Mouse (Mus musculus): ENCODE results near the gene Sez6.

The Sez6 gene

GRCm38 (mm10) chr11:77930751-77931540 is at the start of gene Sez6:
Gene Sez6 (plus strand): TSS chr11:77930800.
- DNase-seq: peak; percentile 83

GRCm38 (mm10) chr11:77884524-77885245 is 45.9 kb upstream of the Sez6 start:
- DNase-seq: no peak

- no peak for DNase-seq
These were observed 45.4 kb upstream of the Sez6 start for GRCm38 (mm10) chr11:77885246-77885575.

GRCm38 (mm10) chr11:77887373-77887960 is 43.1 kb upstream of the Sez6 start:
- peak; percentile 53 for DNase-seq

DNA sequence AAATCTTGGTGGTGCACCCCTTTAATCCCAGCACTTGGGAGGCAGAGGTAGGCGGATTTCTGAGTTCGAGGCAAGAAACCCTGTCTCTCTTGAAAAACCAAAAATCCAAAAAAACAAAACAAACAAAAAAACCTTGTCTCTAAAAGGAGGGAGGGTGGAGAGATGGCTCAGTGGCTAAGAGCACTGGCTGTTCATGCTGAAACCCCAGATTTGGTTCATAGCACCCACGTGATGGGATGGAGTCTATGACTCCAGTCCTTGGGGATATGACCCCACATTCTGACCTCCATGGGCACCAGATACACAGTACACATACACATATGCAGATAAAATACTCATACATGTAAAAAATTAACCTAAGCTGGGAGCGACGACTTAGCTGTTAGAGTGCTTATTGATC is 41.8 kb upstream of the Sez6 start:
- DNase-seq: no peak

DNA sequence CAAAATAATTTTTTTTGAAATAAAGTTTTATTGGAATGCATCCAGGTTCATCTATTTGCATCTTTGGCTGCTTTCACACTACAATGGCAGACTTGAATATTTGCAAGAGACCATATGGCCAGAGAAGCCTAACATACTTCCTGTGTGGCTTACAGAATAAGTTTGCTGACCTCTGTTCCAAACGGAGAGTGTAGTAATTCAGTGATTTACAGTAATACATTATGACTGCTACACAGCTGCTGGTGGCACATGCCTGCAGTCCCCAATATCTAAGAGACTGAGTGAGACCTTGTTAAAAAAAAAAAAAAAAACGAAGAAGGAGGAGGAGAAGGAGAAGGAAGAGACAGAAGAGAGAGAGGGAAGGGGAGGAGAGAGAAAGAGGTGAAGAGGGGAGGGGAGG is 41.1 kb upstream of the Sez6 start:
- DNase-seq: no peak

GRCm38 (mm10) chr11:77890648-77891258 is 39.8 kb upstream of the Sez6 start:
- no peak for DNase-seq

GRCm38 (mm10) chr11:77892883-77893282 is 37.7 kb upstream of the Sez6 start:
- no peak for DNase-seq

- DNase-seq: no peak
These were observed 37.3 kb upstream of the Sez6 start for GRCm38 (mm10) chr11:77893283-77893682.

DNA sequence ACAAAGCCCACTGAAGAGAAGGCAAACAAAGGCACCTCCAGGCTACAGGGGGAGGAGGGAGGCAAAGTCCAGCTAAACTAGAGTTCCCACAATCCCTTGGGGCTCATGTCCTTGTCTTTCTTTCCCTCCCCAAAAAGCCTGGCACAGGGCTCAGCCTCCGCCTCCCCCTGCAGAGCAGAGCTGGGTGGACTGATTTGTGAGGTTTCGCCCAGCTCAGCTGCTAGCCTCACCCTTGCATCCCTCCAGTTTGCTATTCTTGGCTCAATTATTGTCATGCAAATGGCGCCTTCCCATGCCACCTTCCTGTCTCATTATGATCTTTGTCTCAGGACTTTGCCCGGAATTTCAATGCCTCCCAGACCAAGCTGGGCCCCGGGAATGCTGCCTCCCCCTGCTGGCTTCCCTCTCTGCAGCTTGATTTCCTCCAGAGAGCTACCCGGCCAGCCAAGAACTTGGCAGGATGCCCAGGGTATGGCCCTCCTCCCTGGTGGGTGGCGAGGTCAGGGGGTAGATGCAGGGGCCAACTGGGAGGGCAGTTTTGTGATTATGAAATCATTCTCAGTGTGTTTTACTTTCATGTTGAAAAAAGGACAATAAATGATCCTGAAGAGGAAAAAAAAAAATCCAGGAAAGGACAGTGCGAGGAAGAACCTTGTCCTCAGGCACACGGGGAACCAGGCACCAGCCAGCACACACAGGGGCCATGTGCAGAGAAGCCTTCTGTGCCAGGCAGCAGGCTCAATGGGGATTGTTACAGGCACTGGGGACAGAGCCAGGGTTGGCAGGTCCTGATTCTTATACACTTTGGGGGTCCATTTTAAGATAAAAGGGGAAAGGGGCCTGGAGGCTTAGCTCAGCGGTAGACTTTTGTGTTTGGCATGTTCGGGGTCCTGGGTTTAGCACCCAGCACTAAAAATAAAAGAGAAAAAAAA is 36.5 kb upstream of the Sez6 start, which contains the start of gene Pipox:
TSS of gene Pipox (minus strand) at position 310 of the 932 bp plus-strand sequence.
- DNase-seq: peak; percentile 81

- no peak for DNase-seq
These were observed 35.6 kb upstream of the Sez6 start for GRCm38 (mm10) chr11:77894967-77895366.

DNA sequence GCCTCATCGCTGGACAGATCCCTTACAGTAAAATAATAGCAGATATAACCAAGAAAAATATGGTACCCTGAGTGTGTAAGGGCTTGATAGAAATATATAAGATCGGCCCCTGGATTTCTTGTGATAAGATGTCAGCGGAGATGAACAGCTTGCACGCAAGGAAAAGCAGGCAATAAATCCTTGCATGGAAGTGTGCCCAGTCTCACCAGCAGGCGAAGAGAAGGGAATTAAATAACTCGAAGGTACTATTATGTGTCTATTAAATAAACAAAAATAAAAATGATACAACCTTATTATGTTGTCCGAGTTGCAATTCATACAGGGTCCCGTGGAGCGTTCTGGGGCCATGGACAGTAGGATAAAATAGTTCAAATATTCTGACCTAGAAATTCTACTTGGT is 34.6 kb upstream of the Sez6 start:
- DNase-seq: no peak

DNA sequence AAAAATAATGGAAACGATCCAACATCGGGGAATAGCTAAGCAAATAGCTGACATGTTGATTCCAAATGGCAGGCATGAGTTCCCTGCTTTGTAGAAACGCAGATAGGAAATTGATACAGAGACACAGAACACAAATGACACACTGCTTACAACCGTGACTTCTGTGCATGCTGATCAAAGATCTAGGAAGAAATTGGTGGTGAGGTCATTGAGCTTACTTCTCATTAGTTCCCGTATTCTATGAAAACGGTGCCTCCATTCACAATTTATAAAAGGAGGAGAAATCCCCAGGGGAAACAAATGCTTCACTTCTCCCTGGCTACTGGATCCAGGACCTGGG is 34.1 kb upstream of the Sez6 start:
- no peak for DNase-seq

DNA sequence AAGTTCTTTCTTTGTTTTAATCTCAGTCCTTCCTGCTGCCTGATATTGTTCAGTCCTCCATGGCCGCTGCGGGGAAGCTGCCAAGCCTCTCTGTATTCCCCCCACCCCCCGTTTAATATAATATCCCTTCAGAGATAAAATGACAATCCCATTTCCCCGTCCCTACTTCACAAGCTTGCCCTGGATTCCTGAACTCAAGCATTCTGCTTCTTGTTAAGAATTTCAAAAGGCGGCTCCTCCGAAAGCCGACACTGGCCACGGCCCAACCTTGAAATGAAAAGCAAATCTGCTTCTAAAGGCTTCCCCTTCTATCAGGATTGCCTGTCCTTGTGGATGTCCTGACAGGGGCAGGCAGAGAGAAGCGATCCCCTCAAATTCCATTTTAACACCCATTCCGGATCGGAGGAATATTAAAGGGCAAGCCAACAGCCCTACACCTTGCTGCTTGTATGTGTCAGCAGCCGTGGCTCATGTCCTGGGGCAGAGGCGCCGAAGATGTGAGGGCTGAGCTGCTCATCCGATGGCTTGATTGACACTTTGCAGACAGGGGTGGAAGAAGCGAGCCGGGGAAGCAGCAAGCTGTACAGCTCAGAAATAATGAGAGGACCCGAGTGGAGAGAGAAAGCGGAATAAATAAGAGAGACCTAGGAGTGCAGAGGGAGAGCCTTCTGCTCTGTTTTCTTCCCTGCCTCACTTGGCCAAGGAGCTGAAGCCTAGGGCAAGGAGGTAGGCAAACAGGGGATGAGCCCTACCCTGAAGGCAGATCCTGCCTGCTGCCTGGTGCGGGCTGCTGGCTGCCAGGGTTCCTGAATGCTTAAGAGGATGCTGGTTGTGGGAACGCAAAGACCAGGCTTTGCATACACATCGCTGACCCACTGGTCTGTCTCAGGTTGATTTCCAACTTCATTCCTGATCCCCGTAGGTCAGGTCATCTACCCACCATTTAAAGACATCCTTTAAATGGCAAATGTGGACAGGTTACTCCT is 33.5 kb upstream of the Sez6 start:
- DNase-seq: no peak

DNA sequence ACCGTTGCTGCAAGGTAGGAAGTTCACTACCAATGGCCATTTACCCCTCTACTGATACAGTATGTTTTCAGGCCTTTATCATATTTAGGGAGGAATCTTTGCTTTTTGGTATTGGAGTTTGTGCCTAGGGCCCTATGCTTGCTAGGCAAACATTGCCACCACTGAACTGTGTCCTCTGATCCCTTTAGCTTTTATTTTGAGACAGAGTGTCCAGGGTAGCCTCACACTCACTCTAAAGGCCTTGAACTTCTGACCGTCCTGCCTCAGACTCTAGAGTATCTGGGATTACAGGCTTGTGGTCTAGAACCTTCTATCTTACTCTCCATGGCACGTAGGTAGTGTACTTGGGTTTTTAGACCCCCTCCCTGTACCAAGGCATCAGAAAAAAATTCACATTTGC is 30.4 kb upstream of the Sez6 start:
- no peak for DNase-seq

DNA sequence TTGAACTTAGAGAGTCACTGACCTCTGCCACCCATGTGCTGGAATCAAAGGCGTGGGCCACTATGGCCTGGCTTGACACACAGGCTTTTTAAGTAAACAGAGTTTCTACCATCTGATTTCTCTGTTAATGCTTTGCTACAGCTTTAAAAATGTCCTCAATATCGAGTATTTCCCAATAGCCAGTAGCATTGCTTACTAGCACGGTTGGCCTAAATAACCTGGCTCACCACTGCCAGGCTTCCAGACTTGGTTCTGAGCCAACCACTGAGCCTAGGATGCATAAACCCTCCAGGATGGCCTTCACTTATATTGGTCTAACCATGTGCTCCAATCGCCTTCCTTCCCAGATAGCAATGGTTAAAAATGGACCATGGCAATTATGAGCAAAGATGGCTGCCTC is 29.9 kb upstream of the Sez6 start:
- DNase-seq: no peak

GRCm38 (mm10) chr11:77901366-77901765 is 29.2 kb upstream of the Sez6 start:
- DNase-seq: no peak

DNA sequence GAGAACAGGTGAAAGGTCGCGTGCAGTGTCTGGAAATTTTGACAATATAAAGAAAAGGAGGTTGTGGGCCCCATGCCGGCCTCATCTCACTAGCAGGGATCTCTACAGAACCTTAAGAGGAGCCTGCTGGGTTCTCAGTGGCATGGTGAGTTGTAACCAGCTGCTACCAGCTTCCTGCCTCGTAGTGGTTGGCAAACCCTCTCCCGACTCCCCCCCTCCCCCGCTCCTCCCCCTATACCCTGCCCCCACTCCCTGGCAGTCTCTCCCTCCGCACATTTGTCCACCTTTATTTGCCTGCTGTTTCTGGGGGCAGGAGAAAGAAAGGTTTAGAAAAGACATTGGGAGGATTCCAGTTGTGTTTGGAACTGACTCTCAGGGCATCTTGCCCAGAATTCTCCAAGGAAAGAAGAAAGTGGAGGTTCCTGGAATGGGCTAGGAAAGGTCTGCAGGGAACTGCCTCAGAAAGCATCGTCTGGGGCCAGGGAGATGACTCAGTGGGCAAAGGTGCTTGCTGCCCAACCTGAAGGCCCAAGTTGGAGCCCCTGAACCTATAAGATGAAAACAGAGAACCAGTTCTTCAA is 28.7 kb upstream of the Sez6 start:
- no peak for DNase-seq

DNA sequence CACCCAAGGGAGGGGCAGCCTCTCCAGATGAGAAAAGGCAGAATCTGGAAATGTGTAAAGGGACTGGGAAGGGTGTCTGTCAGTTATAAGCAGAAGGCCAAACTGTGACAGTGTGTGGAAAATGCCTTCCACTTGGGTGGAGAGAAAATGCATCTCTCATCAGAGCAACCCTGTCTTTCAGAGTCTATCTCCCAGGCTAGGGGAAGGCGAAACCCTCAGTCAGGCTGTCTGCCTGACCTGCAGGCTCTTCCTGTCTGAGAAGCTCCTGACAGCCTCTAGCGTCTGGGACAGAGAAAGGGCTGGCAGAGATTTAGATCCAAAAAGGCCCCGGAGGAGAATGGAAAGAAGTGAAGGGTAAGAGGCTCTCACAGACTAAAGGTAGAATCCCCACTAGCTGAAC is 26.8 kb upstream of the Sez6 start:
- DNase-seq: no peak

- no peak for DNase-seq
These were observed 25.9 kb upstream of the Sez6 start for GRCm38 (mm10) chr11:77904707-77905106.

DNA sequence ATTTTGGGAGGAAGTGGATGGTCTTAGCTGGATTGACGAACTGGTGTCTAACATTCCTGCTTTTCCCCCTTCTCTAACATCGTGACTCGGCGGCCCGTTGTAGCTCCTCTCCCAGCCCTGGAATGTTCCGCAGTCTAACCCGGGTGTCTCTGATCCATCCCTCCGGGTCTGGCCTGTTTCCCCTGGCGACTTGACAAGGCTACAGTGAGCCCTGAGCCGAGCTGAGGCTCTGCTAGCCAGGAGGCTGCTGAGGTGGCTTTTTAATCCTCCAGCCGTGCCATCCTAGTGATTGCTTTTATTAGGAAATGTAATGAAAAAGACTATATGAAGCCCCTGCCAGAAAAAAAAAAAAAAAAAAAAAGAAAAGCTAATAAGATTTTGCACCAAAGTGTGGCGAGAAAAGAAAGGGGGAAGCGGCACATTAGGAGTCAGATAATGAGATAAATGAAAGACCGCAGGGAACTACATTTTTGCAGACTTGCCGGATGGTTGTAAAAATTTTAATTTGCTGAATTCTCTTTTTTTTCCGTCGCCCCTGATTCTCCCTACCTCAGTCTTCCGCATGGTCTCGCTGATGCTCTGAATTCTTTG is 24.4 kb upstream of the Sez6 start:
- DNase-seq: no peak
